Mouse (Mus musculus): Measurements from ENCODE around the gene Fcgr1. TPM values are rescaled to one million over a fixed set of nuclear protein-coding genes. Genes with fewer than 3 reads are reported as not detected.

The Fcgr1 gene
- total RNA-seq, 2 experiments from 2014 or later, result 0.21 to 0.37 TPM

DNA sequence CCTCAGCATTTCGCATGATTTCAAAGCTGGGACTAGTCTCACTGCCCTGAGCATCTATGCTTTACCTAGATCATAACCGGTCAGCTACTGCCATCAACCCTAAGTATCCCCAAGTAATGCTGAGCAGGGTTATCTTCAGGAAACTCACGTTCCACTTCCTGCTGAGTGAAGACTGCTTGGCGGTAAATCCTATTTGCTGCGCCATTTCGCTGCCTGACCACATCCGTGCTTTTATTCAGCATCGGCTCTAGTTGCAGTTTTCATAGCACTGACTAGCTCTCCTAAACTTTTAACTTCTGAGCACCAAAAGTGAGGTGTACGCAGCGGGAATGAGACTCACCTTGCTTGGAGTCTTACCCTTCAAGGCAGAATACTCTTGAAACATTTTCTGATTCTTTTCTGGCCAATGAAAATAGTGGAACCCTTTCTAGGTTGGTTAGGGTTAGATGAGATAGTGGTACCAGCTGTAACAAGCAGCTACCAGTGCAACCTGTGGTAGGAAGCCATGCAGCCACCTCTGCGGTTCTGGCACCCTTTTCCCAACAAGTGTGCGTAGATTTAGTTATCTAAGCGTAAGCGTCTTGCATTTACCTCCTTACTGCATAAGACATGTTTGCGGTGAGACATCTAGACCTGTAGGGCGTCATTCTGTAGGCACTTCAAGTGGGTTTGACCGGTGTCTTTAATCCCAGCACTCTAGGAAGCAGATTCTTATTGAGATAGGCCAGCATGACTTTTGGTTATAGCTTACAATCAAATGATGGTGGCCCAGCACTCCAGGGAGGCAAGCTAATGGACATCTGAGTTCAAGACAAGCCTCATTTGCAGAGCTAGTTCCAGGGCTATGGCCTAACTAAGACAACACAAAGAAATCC, 19.9 kb downstream of the Fcgr1 start:
- ATAC-seq (replicated peaks; ENCODE audit: poor library complexity), result no peak

DNA sequence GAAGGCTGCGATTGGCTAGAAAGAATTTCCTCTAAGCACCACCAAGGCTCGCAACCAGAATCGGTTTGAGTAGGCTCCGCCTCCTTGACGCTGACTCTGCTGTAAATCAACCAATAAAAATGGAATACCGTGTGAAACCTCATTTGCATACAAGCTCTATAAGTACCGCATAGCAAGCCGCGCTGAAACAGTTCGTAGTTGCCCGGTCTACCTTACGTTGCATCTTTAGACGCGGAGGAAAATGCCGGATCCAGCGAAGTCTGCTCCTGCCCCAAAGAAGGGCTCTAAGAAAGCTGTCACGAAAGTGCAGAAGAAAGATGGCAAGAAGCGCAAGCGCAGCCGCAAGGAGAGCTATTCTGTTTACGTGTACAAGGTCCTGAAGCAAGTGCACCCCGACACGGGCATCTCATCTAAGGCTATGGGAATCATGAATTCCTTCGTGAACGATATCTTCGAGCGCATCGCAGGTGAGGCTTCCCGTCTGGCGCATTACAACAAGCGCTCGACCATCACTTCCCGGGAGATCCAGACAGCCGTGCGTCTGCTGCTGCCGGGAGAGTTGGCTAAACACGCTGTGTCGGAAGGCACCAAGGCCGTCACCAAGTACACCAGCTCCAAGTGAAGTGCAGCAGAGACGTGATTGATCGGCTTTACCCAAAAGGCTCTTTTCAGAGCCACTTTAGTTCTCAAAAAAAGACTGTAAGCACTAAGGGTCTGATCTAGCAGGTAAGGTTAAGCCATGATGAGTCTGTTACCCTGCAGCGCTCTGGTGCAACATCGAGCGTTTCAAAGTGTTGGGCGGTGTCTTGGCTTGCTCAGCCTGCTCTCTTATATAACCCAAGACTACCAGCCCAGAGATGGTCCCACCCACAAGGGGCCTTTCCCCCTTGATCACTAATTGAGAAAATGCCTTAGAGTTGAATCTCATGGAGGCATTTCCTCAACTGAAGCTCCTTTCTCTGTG, 24.0 kb downstream of the Fcgr1 start, which contains the start of gene Hist2h2bb:
Gene Hist2h2bb, plus strand, starts transcription at position 242 of the 964 bp plus-strand sequence.
- peak; percentile 81 for ATAC-seq (replicated peaks; ENCODE audit: poor library complexity)

DNA sequence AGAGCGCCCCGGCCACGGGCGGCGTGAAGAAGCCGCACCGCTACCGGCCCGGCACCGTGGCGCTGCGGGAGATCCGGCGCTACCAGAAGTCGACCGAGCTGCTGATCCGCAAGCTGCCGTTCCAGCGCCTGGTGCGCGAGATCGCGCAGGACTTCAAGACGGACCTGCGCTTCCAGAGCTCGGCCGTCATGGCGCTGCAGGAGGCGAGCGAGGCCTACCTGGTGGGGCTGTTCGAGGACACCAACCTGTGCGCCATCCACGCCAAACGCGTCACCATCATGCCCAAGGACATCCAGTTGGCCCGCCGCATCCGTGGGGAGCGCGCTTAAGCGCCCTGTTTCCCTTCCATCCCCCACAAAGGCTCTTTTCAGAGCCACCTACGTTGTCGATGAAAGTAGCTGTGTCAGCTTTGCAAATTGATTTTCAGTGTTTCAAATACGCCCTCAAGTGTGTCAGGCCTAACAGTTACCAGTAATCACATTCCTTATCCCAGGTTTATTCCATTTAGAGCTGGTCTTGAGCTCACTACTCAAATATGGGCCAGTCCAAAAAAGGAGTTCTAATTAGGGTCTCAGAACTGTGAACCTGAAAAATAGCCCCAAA, 24.9 kb downstream of the Fcgr1 start:
- ATAC-seq (replicated peaks; ENCODE audit: poor library complexity), result peak; percentile 26

DNA sequence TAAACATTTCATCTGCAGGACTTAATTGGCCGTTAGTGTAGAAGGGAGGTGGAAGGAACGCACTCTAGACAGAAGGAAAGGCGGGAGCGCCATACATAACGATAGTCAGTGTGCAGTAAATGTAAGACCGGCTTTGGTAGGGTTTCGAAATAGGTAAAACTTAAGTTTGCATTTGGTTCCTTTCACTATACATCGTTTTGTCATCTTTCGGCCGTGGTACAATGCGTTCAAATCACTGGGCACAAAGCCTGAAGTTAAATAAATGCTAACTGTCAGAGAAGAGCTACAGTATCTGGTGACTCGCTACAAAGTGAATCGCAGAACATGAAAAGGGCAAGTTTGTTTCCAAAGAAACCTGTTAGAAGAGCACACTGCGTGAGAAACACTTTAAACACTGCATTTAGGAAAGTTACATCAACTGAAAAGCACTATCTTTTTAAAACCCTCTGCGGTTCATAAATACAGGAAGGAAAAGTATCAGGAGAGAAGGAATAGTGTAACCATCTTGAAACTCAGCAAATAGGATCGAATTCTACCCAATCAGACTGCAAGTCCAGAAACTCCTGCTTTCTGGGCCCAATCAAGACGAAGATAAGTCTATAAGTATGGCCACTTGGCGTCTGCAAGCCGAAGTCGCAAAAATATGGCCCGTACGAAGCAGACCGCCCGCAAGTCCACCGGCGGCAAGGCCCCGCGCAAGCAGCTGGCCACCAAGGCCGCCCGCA, 25.6 kb downstream of the Fcgr1 start, which contains the start of gene Hist2h3b:
Gene Hist2h3b, plus strand, starts transcription at position 604 of the 725 bp plus-strand sequence.
- ATAC-seq (replicated peaks; ENCODE audit: poor library complexity), result peak; percentile 40

DNA sequence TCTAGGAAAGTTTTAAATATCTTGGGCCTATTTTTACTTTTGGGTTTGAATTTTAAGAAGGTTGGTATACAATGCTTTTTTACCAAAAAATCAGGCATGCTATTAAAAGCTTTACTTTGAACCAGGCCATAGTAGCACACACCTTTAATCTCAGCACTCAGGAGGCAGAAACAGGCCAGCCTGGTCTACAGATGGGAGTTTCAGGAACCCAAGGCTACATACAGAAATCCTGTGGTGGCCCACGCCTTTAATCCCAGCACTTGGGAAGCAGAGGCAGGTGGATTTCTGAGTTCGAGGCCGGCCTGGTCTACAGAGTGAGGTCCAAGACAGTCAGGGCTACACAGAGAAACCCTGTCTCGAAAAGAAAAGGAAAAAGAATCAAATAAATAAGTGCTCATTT, 26.2 kb downstream of the Fcgr1 start:
- ATAC-seq (replicated peaks; ENCODE audit: poor library complexity), result no peak

DNA sequence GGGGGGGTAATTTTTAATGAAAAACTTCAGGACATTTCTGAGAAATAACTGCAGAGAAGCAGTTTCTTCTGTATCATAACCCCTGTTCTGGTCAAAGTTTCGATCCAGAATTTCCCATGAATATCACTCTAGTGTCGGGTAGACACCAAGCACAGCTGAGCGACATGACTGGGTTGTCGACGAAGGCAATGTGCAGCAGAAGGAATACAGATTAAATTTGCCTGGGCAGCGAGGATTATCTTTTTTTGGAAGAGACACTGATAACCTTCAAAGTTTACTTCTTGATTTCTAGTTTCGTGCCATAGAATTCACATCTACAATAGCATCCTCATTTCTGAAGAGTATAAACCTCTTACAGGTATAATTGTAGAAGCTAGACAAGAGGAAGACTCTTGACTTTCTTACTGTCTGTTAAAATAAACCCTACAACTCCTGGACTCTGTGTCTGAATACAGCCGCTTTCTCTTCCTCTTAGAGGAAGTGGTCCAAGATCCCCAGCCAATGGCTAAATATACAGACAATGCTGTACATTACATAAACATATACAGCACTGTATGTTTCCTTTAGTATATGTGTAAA, 27.5 kb downstream of the Fcgr1 start:
- ATAC-seq (replicated peaks; ENCODE audit: poor library complexity), result no peak

DNA sequence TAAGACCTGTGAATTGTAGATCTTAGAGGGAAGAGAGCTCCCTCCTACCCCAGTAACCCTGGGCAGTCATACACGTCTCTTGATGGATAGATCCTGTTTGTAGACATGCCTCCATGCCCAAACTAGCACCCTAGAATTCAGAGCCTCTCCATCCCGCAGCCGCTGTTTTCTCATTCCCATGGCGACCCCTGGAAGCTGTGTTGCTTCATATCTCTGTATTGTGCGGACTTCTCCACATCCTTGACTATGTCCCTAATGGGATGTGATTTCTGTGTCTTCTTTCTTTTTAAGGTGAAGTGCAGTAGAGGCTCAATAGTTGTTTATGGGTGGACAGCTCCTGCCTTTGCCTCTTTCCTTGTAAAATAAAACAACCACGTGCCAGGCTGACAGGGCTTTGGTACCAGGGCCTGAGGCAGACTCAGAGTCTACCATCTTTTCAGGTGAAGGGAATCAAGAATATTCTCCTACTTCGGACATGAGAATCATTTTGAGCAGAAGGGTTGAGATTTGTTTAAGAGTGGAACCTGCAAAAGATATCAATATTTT, 29.3 kb downstream of the Fcgr1 start:
- no peak for ATAC-seq (replicated peaks; ENCODE audit: poor library complexity)

DNA sequence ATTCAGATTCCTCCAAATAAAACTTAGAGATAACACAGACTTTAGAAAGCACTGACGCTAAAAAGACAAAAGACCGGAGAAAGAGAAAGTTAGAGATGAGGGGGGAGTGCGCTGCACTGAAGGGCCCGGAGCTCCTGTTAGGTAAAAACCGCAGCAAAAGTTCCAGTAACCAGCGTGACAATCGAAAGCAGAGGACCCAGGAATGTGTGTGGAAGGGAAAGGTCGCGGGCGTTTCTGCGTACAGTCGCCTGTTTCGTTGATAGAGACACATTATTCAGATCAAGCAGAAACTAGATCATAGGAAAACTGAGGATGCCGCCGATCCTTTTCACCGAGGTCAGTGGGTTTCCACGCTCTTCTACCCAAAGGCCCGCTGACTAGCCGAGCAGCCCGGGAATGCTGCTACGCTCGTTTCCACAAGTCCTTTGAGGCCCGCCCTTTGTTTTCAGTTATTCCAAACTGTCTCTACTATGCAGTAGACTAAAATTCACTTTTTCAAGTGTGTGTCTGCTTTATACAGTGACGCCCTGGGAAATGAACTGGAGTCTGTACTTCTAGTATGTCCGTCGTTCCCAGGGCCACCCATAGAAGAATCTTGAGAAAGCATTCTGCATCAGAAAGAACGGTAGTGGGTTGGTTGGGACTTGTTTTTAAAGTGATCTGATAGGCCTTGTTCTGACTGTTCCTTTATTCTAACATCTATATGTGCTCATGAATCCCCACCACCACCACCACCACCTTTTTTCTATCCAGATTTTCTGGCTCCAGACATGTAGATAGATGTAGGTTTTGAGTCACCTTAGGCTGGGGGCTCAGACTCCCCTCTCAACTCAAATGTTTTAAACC, 30.0 kb downstream of the Fcgr1 start:
- ATAC-seq (replicated peaks; ENCODE audit: poor library complexity), result peak; percentile 12; the same call in 1 of the 2 replicates

DNA sequence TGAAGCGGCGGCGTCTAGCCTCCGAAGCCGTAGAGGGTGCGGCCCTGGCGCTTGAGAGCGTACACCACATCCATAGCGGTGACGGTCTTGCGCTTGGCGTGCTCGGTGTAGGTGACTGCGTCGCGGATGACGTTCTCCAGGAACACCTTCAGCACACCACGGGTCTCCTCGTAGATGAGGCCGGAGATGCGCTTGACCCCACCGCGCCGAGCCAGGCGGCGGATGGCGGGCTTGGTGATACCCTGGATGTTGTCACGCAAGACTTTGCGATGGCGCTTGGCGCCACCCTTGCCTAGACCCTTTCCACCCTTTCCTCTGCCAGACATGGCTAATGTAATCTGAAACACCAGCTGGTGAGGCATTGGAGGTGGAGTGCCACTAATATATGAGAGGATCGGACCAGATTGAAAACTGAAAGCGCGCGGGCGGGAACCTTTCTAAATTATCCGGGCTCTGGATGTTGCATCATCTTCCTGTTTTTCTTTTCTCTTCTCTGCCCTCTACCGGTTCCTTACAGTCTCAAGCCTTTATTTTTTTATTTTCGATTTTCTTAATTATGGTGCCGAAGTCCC, 30.7 kb downstream of the Fcgr1 start, which contains the start of gene Hist2h4:
Gene Hist2h4, minus strand, starts transcription at position 333 of the 572 bp plus-strand sequence.
- ATAC-seq (replicated peaks; ENCODE audit: poor library complexity), result peak; percentile 85

DNA sequence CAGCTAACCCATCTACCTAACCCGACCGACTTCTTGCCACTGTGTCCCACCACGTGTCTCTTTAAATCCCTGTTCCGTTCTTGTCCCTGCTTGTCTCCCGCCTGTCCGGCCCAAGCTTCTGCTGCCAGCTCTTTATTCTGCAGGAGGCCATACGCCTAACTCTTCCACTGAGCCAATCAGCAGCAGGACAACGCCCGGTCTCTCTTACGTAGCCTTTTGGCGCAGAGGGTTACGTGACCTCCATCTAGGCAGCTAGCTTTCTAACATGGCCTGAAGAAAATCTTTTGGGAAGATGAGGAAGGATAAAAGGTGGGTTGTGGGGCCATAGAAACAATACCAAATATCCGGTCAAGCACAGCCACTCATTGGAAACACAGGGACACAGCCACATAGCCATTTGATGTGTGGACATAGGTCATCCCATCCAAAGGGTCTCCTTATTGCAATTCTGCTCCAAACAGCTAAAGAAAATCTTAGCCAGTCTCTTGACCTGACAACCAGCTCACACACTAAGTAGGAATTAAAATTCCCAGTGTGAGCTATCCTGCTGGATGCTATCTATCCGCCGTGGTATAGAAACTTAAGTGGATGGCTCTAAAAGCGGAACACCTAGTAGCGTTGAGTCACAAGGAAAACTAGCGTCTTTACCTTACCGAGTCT, 31.4 kb downstream of the Fcgr1 start:
- peak; percentile 62 for ATAC-seq (replicated peaks; ENCODE audit: poor library complexity)

DNA sequence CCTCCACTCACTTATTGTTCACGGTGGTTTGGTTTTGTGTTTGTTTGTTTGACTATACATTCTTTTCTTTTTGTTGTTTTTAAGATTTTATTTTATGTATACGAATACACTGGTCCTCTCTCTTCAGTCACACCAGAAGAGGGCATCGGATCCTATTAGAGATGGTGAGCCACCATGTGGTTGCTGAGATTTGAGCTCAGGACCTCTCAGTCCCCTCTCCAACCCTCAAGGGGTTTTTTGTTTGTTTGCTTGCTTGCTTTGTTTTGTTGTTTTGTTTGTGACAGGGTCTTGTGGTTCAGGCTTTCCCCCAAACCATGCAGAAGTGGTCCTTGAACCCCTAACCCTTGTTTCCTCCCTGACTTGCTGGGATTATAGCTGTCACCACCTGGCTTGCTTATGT, 32.1 kb downstream of the Fcgr1 start:
- ATAC-seq (replicated peaks; ENCODE audit: poor library complexity), result no peak

DNA sequence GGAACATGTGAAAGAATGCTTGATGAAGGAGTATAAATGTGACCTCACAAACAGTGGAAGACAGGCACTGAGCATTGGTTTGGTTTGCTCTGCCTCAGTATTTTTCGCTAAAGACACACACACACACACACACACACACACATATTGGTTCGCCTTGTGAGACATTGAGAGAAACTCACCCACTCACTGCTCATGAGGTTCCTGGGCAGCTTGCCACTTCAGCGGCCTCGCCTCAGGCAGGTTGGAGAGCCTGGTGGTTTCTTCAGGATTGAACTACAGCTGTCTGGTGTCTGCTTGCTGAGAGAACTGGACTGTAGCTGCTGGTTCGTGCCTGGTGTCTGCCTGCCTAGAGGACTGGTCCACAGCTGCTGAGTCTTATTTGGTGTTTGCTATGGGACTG, 33.5 kb downstream of the Fcgr1 start:
- ATAC-seq (replicated peaks; ENCODE audit: poor library complexity), result no peak

DNA sequence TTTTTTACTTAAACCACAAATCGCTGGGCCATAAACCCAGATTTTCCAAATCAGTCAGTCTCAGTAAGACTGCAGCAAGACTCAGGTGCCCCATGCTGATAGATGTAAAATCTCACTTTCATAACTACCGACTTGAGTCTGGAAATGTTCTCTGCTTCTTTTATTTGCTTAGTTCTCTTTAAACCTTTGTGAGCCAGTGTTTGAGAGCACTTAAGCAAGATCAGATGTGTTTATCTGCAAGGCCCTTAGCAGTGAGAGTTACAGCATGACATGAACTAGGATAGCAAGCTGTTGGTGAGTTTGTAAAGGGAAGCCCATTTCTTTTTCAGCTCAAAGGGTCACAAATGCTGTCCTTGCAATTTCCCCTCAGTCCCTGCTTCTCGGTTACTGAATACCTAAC, 36.6 kb downstream of the Fcgr1 start:
- no peak for ATAC-seq (replicated peaks; ENCODE audit: poor library complexity)

DNA sequence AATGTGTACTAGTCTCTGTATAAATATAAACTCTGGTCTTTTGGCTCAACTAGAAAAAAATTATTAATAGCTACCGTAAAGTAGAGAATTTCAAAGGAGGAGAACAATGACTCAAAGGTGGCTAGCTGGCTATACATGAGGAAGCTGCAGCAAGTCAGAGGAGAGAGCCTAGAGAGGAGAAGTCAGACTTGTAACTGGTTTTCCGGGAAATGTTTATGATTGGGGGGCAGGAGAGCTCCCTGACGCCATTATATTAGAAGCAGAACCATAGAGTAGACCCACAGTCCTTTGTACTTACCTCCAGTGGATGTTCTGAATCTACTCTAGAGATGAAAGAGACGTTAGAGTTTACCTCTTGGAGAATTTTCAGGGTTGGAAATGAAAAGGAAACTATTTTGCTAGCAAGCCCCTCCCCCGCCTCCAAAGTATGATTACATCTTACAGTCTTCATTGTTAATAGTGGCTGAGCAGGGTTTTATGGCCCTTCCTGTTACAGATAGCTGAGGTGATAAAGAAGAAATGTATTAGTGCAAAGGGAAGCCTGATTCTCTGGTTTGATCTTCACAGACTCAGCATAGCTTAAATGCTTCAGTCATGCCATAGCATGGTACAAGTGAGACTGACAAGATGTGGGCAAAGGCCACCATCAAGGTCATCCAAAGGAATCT, 37.7 kb downstream of the Fcgr1 start:
- ATAC-seq (replicated peaks; ENCODE audit: poor library complexity), result no peak

DNA sequence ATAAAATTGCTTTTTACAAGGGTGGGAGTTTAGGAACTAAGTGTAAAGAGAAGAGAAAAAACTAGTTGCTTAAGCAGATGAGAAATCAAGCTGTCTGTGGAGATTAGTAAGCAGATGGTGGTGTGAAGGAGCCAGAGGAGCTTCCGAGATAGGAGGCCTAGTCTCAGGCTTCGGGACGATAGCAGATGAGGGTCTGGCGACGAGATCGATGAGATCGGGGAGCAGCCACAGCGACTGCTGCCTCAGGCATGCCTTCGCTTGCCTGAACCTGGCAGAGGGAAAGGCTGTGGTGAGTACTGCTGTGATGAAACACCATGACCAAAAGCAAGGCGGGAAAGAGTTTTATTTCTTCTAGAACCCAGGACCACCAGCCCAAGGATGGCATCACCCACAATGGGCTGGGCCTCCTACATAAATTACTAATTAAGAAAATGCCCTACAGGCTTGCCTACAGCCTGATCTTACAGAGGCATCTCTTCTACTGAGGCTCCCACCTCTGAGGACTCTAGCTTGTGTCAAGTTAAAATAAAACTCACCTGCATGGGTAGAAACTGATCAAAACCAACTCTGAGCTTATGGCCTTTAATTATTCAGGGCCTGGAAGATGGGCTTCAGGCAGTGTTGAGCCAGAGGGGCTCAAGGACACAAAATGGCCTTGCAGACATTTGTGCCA, 39.0 kb downstream of the Fcgr1 start:
- ATAC-seq (replicated peaks; ENCODE audit: poor library complexity), result peak; percentile 96

DNA sequence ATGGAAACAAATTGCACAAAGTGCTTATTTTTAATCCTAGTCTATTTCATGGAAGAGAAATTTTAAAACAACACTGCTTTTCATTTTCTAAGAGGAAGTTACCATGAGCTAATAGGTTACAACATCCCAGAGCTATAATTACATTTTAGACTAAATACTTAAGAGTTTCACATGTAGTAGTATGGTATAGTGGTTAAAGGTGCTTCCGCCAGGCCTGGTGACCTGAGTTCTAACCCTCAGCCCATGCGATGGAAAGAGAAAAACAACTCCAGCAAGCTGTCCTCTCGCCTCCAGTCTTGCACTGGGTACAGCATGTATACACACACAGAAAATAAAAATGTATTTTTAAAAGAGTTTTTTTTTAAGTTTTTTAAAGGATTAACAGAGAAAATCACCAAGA, 42.0 kb downstream of the Fcgr1 start:
- peak; percentile 30 for ATAC-seq (replicated peaks; ENCODE audit: poor library complexity)

DNA sequence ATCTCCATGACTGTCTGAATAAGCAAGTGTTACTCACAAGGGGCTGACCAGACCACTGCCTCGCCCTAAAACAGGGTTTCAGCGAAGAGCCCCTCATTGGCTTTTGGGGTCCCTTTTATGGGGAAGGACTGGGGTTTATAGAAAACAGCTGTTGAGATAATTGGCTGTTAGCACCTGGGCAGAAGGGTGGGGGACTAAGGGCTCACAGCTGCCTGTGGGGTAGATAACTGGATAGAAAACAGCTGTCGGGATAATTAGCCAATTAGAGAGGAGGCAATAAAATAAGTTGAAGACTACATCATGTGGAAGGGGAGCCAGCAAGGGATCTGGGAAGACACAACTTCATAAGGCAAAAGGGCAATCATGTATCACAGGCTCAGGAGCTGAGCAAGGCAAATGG, 42.9 kb downstream of the Fcgr1 start:
- no peak for ATAC-seq (replicated peaks; ENCODE audit: poor library complexity)

Data from megakaryocyte progenitor cell, adult 5-6 weeks (primary cell).